Mouse (Mus musculus) monocyte, adult 2 months (primary cell): ENCODE measurements at regions not wholly inside any gene's neighbourhood (a gene's known extent, or its start where the extent isn't known, plus 50 kb on each side); places are given as distances from the start of the nearest gene placed in this dataset.

ENCODE experiments used
- DNase-seq, 2 experiments: peaks; one replicate each; pipeline ENCODE4 v3.0.0; 2022; ENCODE audit warnings: low spot score in 2 of 2, low read depth in 1 of 2

DNA sequence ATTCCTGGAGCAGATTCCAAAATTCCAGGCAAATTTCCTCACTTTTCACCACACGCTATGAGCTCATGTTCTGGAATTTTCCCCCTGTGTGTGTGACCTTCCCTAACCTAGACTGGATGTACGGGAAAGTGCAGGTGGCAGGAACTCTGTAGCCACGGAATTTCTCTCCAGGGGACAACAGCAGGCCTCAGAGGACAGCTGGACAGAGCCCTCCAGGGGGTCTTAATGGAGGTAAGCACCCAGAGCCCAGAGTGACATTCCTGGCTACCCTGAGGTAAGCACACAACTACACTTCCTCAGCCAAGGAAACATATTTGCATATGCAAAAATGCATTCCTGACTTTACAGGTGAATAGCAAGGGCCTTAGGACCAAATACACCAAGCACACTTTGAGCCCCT lies 135.8 kb downstream of the Fam43a start:
- no peak for DNase-seq

DNA sequence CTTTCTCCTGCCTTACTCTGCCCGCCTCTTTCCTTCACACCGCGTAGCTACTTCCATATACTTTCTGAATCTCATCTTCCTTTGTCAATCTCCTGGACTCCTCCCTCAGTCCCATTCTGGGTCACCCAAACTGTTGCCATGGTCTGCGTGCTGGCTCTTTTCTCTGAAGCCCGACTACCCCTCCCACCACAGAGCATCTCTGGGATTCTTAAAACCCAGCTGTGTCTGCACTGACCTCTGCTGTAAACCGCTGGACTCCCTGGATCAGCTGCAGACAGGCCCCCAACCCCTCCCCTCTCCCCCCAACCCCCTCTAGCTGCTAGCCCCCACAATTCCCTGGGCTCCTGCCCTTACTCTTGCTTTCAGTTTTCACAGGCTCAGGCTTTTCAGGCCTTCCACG lies 136.4 kb downstream of the Fam43a start:
- DNase-seq: no peak

- no peak for DNase-seq
These were observed 137.3 kb downstream of the Fam43a start for GRCm38 (mm10) chr16:30736662-30737326.

DNA sequence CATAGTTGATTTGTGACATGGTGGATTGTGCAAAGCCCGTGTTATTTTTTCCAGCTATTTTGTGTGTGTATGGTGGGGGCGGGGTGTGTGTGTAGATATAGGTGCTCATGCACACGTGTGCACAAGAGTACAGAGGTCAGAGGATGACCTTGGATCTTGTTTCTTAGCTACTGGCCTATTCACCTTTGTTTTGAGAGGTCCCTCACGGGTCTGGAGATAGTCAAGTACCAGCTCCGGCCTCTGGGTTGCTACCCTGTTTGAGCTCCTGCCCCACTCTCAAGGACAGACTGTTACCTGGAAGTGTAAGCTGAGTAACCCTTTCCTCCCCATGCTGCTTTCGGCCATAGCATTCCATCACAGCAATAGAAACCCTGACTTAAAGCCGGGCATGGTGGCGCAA lies 138.0 kb downstream of the Fam43a start:
- no peak for DNase-seq

DNA sequence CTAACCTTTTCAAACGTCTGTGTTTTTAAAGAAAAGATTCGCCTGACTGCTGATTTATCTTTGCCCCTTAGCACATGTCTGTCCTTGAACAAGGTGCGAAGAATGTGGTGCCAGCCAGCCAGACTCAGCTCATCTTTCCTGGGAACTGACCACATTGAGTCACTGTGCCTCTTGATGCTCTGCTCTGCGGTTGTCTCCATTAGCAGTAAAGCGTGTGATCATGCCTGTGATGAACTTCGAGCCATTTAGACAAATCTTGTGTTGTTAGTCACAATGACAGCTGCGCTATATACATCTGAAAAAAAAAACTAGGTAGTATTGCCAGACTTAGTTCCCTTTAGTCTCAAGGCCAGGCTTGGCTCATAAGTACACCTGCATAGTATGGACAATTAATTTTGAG lies 140.1 kb downstream of the Fam43a start:
- no peak for DNase-seq

DNA sequence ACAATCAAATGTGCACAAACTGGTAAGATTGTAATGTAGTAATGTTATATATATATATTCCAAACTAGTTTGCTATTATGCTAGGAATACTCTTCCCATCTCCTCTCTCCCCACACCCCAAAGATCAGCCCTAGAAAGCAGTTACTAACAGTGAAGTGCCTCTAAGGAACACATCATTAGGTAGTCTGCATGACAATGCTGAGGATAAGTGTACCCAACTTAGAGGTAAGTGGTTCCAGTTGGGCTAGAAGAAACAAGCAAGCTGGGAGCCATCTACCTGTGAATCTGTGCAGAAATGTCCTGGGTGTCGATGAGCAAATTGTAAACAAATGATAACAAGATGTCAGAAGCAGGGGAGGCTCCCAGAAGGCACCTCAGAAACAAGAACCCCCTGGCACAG lies 141.7 kb downstream of the Fam43a start:
- no peak for DNase-seq

GRCm38 (mm10) chr16:30742474-30742873 lies 143.0 kb downstream of the Fam43a start:
- no peak for DNase-seq

GRCm38 (mm10) chr16:30743566-30743965 lies 144.0 kb downstream of the Fam43a start:
- DNase-seq: no peak

DNA sequence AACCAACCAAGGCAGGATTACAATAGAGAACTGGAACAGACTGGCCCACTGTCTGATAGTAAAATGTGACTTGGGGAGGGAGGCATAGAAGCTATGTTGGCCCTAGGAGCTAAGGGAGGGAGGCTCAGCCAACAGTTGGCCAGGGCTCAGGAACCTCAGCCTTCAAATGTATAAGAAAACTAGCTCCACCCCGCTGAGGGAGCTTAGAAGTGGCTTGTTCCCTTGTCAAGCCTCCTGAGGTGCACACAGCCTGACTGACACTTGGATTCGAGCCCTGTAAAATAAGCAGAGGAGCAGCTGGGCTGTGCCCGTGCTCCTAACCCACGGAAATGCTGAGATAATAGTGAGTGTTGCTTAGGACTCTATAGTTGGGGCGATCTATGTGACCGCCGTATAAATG lies 144.7 kb downstream of the Fam43a start:
- DNase-seq: no peak

DNA sequence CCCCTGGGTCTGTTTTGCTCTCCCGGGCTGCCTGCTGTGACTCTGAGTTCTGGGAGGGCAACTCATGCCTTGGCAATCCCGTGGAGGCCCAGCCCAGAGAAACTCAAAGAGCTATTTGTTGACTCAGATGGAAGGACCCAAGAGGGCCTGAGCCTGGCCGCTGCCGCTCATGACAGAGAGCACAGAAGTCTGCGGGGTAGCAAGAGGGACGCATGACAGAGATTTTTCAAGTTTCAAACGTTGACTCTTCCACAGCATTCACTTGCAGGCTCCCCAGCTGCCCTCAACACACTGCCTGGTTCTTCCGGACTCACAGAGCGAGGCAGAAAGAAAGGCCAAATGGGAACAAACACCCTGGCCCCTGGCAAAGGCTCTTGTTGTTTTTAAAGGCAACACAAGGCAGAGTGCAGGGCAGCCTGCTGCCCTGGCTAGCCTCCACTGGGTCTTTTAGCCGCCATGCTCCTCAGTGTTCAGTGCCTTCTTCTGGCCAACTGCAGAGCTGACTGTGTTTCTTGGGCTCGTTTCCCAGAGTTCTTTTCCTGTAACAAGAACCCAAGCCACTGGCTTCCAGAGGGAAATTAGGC lies 146.2 kb downstream of the Fam43a start:
- no peak for DNase-seq

DNA sequence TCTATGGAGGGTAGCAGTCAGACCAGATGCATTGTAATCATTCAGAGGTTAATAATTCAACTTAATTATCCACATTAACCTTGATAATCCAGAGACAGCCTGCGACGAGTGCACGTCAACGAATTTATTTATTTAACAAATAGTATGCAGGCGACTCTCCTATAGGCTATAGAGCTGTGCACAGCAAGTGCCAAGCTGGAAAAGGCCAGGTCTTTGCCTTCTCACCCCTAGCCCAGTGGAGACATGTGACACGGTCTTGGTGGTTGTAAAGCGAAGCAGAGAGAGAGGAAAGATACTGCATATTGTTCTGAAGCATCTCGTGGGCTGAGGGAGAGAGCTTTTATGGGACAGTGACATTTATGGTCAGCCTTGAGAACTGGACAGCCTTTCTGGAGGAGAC lies 146.7 kb downstream of the Fam43a start:
- no peak for DNase-seq

DNA sequence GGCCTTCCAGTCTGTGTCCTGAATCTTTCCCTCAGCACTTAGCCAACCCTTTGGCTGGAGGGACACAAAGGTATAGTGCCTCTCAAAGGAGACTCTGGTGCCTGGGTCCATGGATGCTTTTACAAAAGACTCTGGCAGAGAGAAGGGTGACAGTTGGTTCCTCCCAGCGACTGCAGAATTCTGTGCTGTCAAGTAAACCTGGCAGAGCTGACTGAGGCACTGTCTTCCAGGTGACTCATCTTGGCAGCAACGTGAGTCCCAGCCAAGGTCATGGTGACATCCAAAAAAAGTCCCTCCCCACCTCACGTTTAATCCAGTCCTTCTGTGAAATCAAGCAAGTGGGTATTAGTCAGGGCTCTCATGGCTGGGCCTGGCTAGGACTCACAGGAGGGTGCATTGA lies 150.3 kb downstream of the Fam43a start:
- no peak for DNase-seq

- no peak for DNase-seq
These were observed 156.2 kb downstream of the Fam43a start for GRCm38 (mm10) chr16:30755771-30756170.

- DNase-seq: no peak
These were observed 157.2 kb downstream of the Fam43a start for GRCm38 (mm10) chr16:30756678-30757077.

DNA sequence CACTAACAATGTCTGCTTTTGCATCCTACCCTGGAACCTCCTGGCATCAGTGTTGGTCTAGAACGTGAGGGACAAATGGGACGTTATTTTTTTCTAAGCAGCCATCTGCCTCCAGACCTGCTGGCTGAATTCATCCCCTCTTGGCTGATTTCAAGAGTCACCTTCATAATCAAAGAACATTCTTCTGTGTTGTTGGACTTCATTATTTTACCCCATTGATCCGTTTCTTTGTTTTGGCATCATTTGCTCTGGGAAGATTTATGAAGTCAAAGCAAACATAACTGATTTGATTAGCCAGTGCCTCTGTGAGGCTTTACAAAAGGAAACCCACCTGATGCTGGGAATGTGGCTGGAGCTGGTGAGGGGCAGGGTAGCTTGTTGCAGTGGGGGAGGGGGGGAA lies 158.0 kb downstream of the Fam43a start:
- DNase-seq: no peak

DNA sequence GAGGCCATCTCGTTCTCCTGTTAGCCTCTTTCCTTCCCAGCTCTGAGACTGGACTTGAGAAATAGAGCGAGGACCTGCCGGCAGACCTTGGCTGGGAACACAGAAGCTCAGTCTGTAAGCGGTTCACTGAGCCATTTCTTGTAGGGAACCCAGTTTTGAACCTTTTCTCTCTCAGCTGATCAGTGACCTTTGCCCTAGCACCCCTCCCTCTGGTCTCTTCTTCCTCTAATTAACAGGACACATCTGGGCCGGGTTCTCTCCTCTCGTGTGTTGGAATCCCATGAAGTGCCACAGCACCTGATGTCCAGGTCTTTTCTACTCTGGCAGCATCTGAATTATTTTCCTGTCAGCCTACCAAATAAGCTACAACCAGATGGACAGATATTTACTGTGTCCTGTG lies 158.5 kb downstream of the Fam43a start:
- DNase-seq: no peak

DNA sequence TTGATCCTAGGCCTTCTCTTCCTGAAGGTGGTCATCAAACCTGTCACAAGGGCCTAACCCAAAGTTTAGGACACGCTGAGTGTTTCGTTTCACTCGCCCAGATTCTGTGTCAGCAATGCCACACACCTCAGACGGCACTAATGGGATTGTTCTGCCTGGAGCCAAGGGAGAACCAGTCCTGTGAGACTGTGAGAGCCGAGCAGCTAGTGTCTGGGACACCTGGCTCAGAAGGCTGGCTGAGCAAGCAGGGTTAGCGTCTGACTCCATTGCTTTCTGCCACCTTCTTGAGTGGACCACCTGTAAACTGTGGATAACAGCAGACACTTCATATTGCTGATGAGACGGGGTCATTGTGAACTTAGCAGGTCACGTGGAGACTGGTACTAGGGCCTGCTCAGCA lies 160.0 kb downstream of the Fam43a start:
- no peak for DNase-seq

GRCm38 (mm10) chr16:30761201-30761710 lies 161.7 kb downstream of the Fam43a start:
- DNase-seq: no peak

GRCm38 (mm10) chr16:30762898-30763595 lies 163.5 kb downstream of the Fam43a start:
- DNase-seq: no peak

- no peak for DNase-seq
These were observed 166.1 kb downstream of the Fam43a start for GRCm38 (mm10) chr16:30765591-30765990.

DNA sequence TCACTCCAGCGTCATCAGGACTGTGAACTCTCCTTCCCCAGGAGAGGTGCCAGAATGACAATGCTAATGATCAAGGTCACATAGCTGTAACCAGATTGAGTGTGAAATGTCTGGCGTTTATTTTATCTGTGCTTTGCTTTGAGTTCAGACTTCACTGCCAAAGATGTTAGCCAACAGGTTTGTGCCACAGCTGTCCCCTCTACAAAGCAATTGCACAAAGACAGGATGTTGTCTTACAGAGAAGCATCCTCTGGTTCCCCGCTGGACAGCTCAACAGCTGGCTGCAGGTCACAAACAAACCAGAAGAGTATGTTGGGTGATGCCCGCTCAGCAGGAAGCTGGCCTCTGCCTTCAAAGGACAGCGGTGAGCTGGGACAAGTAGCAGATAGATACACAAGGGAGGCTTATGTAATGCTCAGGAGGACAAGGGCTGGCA lies 169.5 kb downstream of the Fam43a start:
- DNase-seq: no peak

- no peak for DNase-seq
These were observed 169.9 kb downstream of the Fam43a start for GRCm38 (mm10) chr16:30769467-30769866.
